Mouse (Mus musculus): ENCODE data around the gene Glod5.

- TF ChIP-seq CTCF (IDR thresholded peaks at IDR 0.05; ENCODE audit: extremely low read depth, insufficient read length, insufficient replicate concordance, low read depth, low read length) (no peak), POLR2A (IDR thresholded peaks at IDR 0.05; ENCODE audit: low read depth, low read length) (no peak)
Observed at GRCm38 (mm10) chrX:8013569-8014314, 4.5 kb downstream of the Glod5 start.
